Mouse (Mus musculus) embryonic fibroblast, embryonic 13.5 days (primary cell): ENCODE measurements around the gene Gstm3.

Experiments
- CTCF ChIP-seq: IDR thresholded peaks from 2 replicates; pipeline ENCODE4 v1.5.1; 2011; ENCODE audit warnings: mild to moderate bottlenecking, control low read depth, low read length, moderate library complexity, borderline replicate concordance; ENCODE audit not compliant: insufficient read depth
- POLR2A ChIP-seq: IDR thresholded peaks from 2 replicates; pipeline ENCODE4 v1.6.1; 2011; ENCODE audit warnings: low read depth, mild to moderate bottlenecking, control low read depth, low read length, moderate library complexity

DNA sequence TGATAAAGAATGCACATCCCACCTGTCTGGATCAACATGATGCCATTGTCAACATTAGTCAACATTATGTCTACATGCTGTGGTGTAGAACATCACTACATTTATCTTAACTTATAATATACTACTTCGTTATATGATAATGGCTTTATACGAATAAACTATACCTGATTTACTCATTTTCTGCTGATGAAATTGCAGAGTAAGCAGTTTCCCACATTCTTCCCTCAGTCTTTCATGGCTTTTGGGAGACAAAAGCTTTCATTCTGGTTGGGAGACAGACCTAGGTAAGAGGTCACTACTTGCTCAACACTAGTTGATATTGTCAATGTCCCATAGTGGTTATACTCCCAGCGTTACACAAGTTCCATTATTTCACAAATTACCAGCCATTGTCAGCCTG is 43.7 kb downstream of the Gstm3 start:
- TF ChIP-seq POLR2A (no peak), CTCF (no peak)
